Comparison of ENCODE assay signal across 8 mouse cellular contexts in the genomic region with DNA sequence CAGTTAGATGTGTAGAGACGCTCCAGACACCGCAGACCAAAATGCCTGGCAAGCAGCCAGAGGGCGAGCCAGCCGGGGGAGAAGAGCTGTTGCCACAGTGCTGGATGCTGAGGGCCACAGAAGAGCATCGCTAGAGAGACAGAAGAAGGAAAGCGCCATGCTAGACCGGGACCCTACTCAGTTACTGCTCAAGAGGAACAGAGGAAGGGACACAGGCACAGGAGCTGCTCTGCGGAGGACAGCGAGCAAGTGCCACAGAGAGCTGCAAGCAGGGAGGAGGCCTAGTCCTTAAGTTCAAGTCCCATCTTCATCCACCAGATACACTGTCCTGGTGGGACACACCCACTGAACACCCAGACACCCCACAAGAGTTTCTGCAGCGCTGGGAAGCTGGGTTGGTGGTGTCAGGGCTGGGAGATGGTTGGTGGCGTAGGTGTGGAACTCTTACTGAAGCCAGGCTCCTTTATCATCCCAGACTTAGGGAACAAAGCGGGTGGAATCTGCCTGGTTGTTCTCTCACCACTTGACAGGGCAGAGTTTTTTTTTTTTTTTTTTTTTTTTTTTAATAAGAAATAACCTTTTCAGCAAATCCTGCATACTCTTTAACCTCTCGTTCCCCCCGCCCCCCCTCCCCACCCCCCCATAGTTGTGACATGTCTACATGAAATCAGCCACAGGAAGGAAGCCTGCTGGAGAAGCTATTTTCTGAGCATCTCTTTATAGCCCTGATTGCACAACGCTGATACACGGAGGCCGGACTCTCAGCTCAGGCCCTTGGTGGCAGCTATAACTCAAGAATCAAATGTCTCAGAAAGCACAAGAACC. TPM values are rescaled to one million over a fixed set of nuclear protein-coding genes. Genes with fewer than 3 reads are reported as not detected.
DNase-seq lines count a peak whose midpoint lies in the region; ATAC-seq and TF ChIP-seq lines count a peak whose summit lies in the region.

No protein-coding gene starts in this region.

- no peak overlapping the region for H3K4me3 ChIP-seq in heart, embryonic 13.5 days
- H3K4me3 ChIP-seq in heart, embryonic 12.5 days, result no peak overlapping the region
- H3K4me3 ChIP-seq in spleen, adult 2 months (ENCODE audit: extremely low read depth, insufficient read depth, insufficient read length), result no peak overlapping the region
- no peak overlapping the region for H3K4me3 ChIP-seq in hindbrain, embryonic 15.5 days

- TF ChIP-seq CTCF in spleen, adult 2 months (IDR thresholded peaks at IDR 0.05; ENCODE audit: extremely low read depth, insufficient read depth, insufficient read length, insufficient replicate concordance), result no peak

- H3K9ac ChIP-seq in heart, embryonic 13.5 days, result no peak overlapping the region
- no peak overlapping the region for H3K9ac ChIP-seq in heart, embryonic 12.5 days
- no peak overlapping the region for H3K9ac ChIP-seq in hindbrain, embryonic 15.5 days

- 53% methylated on average over 16 of the region's 17 CpGs for WGBS in heart, embryonic 13.5 days
- WGBS in heart, embryonic 12.5 days, result 59% methylated on average over 17 of the region's 17 CpGs
- 27% methylated on average over 17 of the region's 17 CpGs for WGBS in spleen, adult 2 months
- WGBS in hindbrain, embryonic 15.5 days, result 76% methylated on average over 17 of the region's 17 CpGs

- ATAC-seq in heart, embryonic 13.5 days (ENCODE audit: extremely low read depth, insufficient number of reproducible peaks, low FRiP score, low TSS enrichment), result no peak
- ATAC-seq in heart, embryonic 12.5 days (ENCODE audit: insufficient number of reproducible peaks, low FRiP score), result no peak; the same call in 1 of the 2 replicates
- 0 out of 2 replicates have a peak, but pooled peaks have one; percentile 19 for ATAC-seq in hindbrain, embryonic 15.5 days (ENCODE audit: low FRiP score, low read depth)
- peak; percentile 33; the same call in 1 of the 2 replicates for ATAC-seq in megakaryocyte-erythroid progenitor cell, adult 5-6 weeks (replicated peaks; ENCODE audit: low FRiP score, low TSS enrichment, poor library complexity, severe bottlenecking)

- no peak overlapping the region for H3K4me2 ChIP-seq in heart, embryonic 13.5 days
- H3K4me2 ChIP-seq in heart, embryonic 12.5 days, result no peak overlapping the region
- H3K4me2 ChIP-seq in hindbrain, embryonic 15.5 days, result no peak overlapping the region

- TF ChIP-seq POLR2A in spleen, adult 2 months (IDR thresholded peaks at IDR 0.05; ENCODE audit: low read depth, low read length), result no peak

- peaks cover 29% of the 10 kb centered on the region; the same call in 1 of the 2 replicates for H3K27me3 ChIP-seq in heart, embryonic 13.5 days (replicated peaks)
- peaks cover 15% of the 10 kb centered on the region; the same call in 1 of the 2 replicates for H3K27me3 ChIP-seq in heart, embryonic 12.5 days (replicated peaks)
- H3K27me3 ChIP-seq in spleen, adult 2 months (ENCODE audit: control insufficient read depth, insufficient read depth, low read length), result no peaks in the 10 kb centered on the region
- no peaks in the 10 kb centered on the region for H3K27me3 ChIP-seq in hindbrain, embryonic 15.5 days

- H3K27ac ChIP-seq in heart, embryonic 13.5 days (replicated peaks), result peak overlapping the region; percentile 73
- H3K27ac ChIP-seq in heart, embryonic 12.5 days (ENCODE audit: poor library complexity, severe bottlenecking), result no peak overlapping the region; the same call in 1 of the 2 replicates
- peak overlapping the region; percentile 1; the same call in 1 of the 2 replicates for H3K27ac ChIP-seq in spleen, adult 2 months (ENCODE audit: insufficient read depth, low read length)
- H3K27ac ChIP-seq in hindbrain, embryonic 15.5 days (replicated peaks), result peak overlapping the region; percentile 13; the same call in 1 of the 2 replicates

- H3K36me3 ChIP-seq in heart, embryonic 13.5 days, result no peaks in the 10 kb centered on the region
- no peaks in the 10 kb centered on the region for H3K36me3 ChIP-seq in heart, embryonic 12.5 days
- H3K36me3 ChIP-seq in spleen, adult 2 months (ENCODE audit: control insufficient read depth, insufficient read depth, low read length), result no peaks in the 10 kb centered on the region
- no peaks in the 10 kb centered on the region for H3K36me3 ChIP-seq in hindbrain, embryonic 15.5 days

- peaks cover 47% of the 10 kb centered on the region for H3K4me1 ChIP-seq in heart, embryonic 13.5 days
- H3K4me1 ChIP-seq in heart, embryonic 12.5 days (replicated peaks), result peaks cover 29% of the 10 kb centered on the region
- H3K4me1 ChIP-seq in spleen, adult 2 months (ENCODE audit: control insufficient read depth, insufficient read depth, insufficient read length), result peaks cover 40% of the 10 kb centered on the region; the same call in 1 of the 2 replicates
- H3K4me1 ChIP-seq in hindbrain, embryonic 15.5 days (replicated peaks), result peaks cover 8% of the 10 kb centered on the region

- peak in 1 of 2 experiments; percentile 45 for DNase-seq in spleen, adult 2 months (ENCODE audit: low read depth in 1 of 2, low spot score in 2 of 2)
- no peak for DNase-seq in spleen, adult 12 weeks (ENCODE audit: low spot score)
- DNase-seq in embryo, embryonic 10 days (ENCODE audit: low spot score), result no peak
- DNase-seq in left cerebral cortex, adult 8-10 months (ENCODE audit: low spot score in 2 of 2), result no peak

- H3K9me3 ChIP-seq in heart, embryonic 13.5 days, result peaks cover 6% of the 10 kb centered on the region; the same call in 1 of the 2 replicates
- peaks cover 3% of the 10 kb centered on the region; the same call in 1 of the 2 replicates for H3K9me3 ChIP-seq in heart, embryonic 12.5 days (replicated peaks)
- H3K9me3 ChIP-seq in hindbrain, embryonic 15.5 days, result no peaks in the 10 kb centered on the region

RNA-seq across cellular contexts. Expression of a gene that starts 29.0 kb away (rescaled TPM):
- polyA plus RNA-seq in heart, embryonic 13.5 days (2015; fragmentation: Nextera tagmentation; extraction: Ambion mirVana), result 164 and 174 TPM in 2 replicates
- polyA plus RNA-seq in heart, embryonic 12.5 days (2016; fragmentation: Nextera tagmentation; extraction: Ambion mirVana), result 168 and 183 TPM in 2 replicates
- 45.7 and 75.1 TPM in 2 replicates for polyA plus RNA-seq in spleen, adult 2 months (2012; rRNA removed)
- 114 and 124 TPM in 2 replicates for polyA plus RNA-seq in hindbrain, embryonic 15.5 days (2015; fragmentation: Nextera tagmentation; extraction: Ambion mirVana)
- 32.8 and 36.5 TPM in 2 replicates for total RNA-seq in megakaryocyte-erythroid progenitor cell, adult 5-6 weeks (2014; fragmentation: Nextera tagmentation)
- 69.8 and 87.1 TPM in 2 replicates for total RNA-seq in megakaryocyte-erythroid progenitor cell, adult 5-6 weeks (2017)
- total RNA-seq in left cerebral cortex, adult 8-10 months (2022), result 10 to 100 TPM; 60.5 to 72.0 (median 69.4) TPM

RNA-seq across cellular contexts. Expression of a gene that starts 29.3 kb away (rescaled TPM):
- polyA plus RNA-seq in heart, embryonic 13.5 days (2015; fragmentation: Nextera tagmentation; extraction: Ambion mirVana), result 1,738 and 2,034 TPM in 2 replicates
- polyA plus RNA-seq in heart, embryonic 12.5 days (2016; fragmentation: Nextera tagmentation; extraction: Ambion mirVana), result 1,676 and 1,716 TPM in 2 replicates
- polyA plus RNA-seq in spleen, adult 2 months (2012; rRNA removed), result 437 and 535 TPM in 2 replicates
- 1,171 and 1,185 TPM in 2 replicates for polyA plus RNA-seq in hindbrain, embryonic 15.5 days (2015; fragmentation: Nextera tagmentation; extraction: Ambion mirVana)
- total RNA-seq in megakaryocyte-erythroid progenitor cell, adult 5-6 weeks (2014; fragmentation: Nextera tagmentation), result 1,045 and 1,237 TPM in 2 replicates
- 386 and 612 TPM in 2 replicates for total RNA-seq in megakaryocyte-erythroid progenitor cell, adult 5-6 weeks (2017)
- 1,000 to 10,000 TPM; 1,070 to 1,158 (median 1,126) TPM for total RNA-seq in left cerebral cortex, adult 8-10 months (2022)

RNA-seq across cellular contexts. Expression of a gene that starts 29.5 kb away (rescaled TPM):
- 2.0 and 2.3 TPM in 2 replicates for polyA plus RNA-seq in heart, embryonic 13.5 days (2015; fragmentation: Nextera tagmentation; extraction: Ambion mirVana)
- 0.72 TPM in 1 of 2 replicates, not detected in the other for polyA plus RNA-seq in heart, embryonic 12.5 days (2016; fragmentation: Nextera tagmentation; extraction: Ambion mirVana)
- 0.18 and 2.8 TPM in 2 replicates for polyA plus RNA-seq in spleen, adult 2 months (2012; rRNA removed)
- 3.7 and 5.9 TPM in 2 replicates for polyA plus RNA-seq in hindbrain, embryonic 15.5 days (2015; fragmentation: Nextera tagmentation; extraction: Ambion mirVana)
- not detected in 2 replicates for total RNA-seq in megakaryocyte-erythroid progenitor cell, adult 5-6 weeks (2014; fragmentation: Nextera tagmentation)
- total RNA-seq in megakaryocyte-erythroid progenitor cell, adult 5-6 weeks (2017), result not detected in 2 replicates
- total RNA-seq in left cerebral cortex, adult 8-10 months (2022), result 1 to 10 TPM in 1 of 4 experiments, under 1 TPM in 1, not detected in 2; 0.62 to 1.2 TPM

RNA-seq across cellular contexts. Expression of a gene that starts 38.8 kb away (rescaled TPM):
- 7.1 and 7.9 TPM in 2 replicates for polyA plus RNA-seq in heart, embryonic 13.5 days (2015; fragmentation: Nextera tagmentation; extraction: Ambion mirVana)
- 4.9 and 5.6 TPM in 2 replicates for polyA plus RNA-seq in heart, embryonic 12.5 days (2016; fragmentation: Nextera tagmentation; extraction: Ambion mirVana)
- polyA plus RNA-seq in spleen, adult 2 months (2012; rRNA removed), result 255 and 267 TPM in 2 replicates
- 4.2 and 6.1 TPM in 2 replicates for polyA plus RNA-seq in hindbrain, embryonic 15.5 days (2015; fragmentation: Nextera tagmentation; extraction: Ambion mirVana)
- total RNA-seq in megakaryocyte-erythroid progenitor cell, adult 5-6 weeks (2014; fragmentation: Nextera tagmentation), result 1.0 and 1.3 TPM in 2 replicates
- total RNA-seq in megakaryocyte-erythroid progenitor cell, adult 5-6 weeks (2017), result 3.7 and 6.9 TPM in 2 replicates
- total RNA-seq in left cerebral cortex, adult 8-10 months (2022), result 10 to 100 TPM in 2 of 4 experiments, 1 to 10 TPM in 2; 5.1 to 22.2 (median 11.7) TPM

RNA-seq across cellular contexts. Expression of a gene that starts 49.9 kb away (rescaled TPM):
- polyA plus RNA-seq in heart, embryonic 13.5 days (2015; fragmentation: Nextera tagmentation; extraction: Ambion mirVana), result 3.3 and 3.6 TPM in 2 replicates
- 3.5 and 6.7 TPM in 2 replicates for polyA plus RNA-seq in heart, embryonic 12.5 days (2016; fragmentation: Nextera tagmentation; extraction: Ambion mirVana)
- polyA plus RNA-seq in spleen, adult 2 months (2012; rRNA removed), result 0.42 and 0.74 TPM in 2 replicates
- polyA plus RNA-seq in hindbrain, embryonic 15.5 days (2015; fragmentation: Nextera tagmentation; extraction: Ambion mirVana), result 15.8 and 17.3 TPM in 2 replicates
- total RNA-seq in megakaryocyte-erythroid progenitor cell, adult 5-6 weeks (2014; fragmentation: Nextera tagmentation), result not detected in 2 replicates
- total RNA-seq in megakaryocyte-erythroid progenitor cell, adult 5-6 weeks (2017), result not detected in 2 replicates
- total RNA-seq in left cerebral cortex, adult 8-10 months (2022), result 10 to 100 TPM; 11.8 to 16.6 (median 14.4) TPM

Comparison
In these comparisons a context has a peak if more than half of its experiments do, and no peak if none do; other contexts are left out.
1. ATAC-seq: peak in hindbrain, embryonic 15.5 days (single experiment) and megakaryocyte-erythroid progenitor cell, adult 5-6 weeks (single experiment); none in heart, embryonic 13.5 days (single experiment) and heart, embryonic 12.5 days (single experiment).